Mouse (Mus musculus) urinary bladder, postnatal 10 days (tissue): Measurements from ENCODE around the gene Ager.
A peak's percentile ranks its signal among the peaks of the same experiment; 100 is the strongest.

Source experiments
- DNase-seq: peaks from one replicate; pipeline ENCODE4 v3.0.0; 2022; ENCODE audit warnings: low spot score

The Ager gene

DNA sequence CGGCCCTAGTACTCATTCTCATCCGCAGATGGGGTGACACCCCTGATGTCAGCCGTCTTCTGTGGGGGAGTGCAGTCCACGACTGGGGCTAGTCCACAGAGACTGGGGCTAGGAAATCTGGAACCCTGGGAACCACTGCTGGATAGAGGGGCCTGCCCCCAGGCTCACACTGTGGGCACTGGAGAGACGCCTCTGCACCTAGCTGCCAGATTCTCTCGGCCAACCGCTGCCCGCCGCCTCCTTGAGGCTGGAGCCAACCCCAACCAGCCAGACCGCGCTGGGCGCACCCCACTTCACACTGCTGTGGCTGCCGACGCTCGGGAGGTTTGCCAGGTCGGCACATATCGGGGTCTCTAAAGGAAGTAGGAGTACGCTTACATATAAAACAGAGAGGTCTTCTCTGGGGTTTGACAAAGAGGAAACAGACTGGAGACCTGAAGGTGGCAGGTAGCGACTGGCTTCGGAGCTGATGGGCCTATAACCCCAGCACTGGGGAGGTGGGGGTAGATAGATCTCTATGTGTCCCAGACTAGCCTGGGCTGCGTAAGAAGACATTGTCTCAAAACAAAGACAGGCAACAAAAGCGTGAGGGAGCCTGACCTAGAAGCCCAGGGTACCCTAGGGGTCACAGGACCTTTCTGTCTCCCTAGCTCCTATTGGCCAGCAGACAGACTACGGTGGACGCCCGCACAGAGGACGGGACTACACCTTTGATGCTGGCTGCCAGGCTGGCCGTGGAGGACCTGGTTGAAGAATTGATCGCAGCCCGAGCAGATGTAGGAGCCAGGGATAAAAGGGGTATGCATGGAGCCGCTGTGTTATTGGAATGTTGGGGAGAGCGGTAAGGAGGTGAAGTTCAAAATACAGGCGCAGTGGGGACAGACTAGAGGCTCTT, 11.5 kb upstream of the Ager start:
- DNase-seq, result no peak

DNA sequence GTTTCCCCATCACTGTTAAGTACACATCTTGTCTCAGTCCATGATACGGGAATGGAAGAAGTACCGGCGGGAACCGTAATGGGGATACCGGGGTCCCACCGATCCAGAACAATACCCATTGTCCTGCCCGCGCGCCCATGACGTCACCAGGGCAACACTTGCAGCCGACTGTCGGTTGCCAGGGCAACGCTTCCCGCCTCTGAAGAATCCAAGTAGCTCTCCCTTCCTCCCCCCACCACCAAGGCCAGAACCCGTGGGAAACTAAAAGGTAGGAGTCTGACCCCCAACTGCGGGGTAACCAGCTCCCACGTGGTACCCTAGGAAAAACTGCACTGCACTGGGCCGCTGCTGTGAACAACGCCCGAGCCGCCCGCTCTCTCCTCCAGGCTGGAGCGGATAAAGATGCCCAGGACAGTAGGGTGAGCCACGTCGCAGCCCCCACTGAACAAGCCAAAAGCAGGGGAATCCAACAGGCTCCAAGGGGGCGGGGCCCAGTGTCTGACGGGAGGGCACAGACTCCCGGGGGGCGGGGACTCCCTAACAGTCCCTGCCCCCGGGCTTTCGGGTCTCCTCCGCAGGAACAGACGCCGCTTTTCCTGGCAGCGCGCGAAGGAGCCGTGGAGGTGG, 10.8 kb upstream of the Ager start:
- DNase-seq, result peak; percentile 57

DNA sequence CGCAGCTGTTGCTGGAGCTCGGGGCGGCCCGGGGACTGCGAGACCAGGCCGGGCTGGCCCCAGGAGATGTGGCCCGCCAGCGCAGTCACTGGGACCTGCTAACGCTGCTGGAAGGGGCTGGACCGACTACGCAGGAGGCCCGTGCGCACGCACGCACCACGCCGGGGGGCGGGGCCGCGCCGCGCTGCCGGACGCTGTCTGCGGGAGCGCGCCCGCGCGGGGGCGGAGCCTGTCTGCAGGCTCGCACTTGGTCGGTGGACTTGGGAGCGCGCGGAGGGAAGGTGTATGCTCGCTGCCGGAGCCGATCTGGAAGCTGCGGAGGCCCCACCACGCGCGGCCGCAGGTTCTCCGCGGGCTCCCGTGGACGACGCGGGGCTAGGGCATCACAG, 10.2 kb upstream of the Ager start:
- DNase-seq, result peak; percentile 76

DNA sequence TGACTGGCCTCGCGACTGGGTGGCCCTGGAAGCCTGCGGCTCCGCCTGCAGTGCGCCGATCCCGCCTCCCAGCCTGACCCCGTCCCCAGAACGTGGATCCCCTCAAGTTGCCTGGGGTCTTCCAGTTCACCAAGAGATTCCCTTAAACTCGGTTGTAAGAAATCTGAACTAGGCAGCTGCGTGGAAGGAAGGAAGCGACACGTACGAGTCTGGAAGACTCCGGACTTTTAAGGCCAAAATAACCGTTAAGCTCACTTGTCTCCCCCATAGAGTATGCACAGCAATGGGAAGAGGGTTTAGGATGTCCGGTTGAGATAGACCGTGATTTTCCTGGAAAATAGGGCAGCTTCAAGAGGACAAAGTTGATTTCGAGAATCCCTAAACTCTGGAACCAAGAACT, 9.8 kb upstream of the Ager start:
- no peak for DNase-seq

DNA sequence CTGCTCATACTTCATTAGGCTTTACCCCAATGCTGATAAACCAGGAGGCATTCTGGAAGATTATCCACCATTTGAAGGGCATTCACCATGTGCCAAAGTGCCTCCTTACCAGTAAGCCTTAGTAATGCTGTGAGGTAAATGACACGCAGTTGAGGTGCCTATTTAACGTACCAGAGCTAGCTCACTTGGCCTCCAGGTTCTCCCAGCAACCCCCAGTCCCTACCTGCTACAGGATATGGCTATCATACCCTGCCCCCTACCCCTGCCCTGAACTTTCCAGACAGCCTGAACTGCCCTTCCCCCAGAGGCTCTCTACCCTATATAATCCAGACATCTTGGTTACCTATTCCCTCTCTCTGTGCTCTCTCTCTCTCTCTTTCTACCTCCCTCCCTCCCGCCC, 8.9 kb upstream of the Ager start:
- DNase-seq, result no peak

DNA sequence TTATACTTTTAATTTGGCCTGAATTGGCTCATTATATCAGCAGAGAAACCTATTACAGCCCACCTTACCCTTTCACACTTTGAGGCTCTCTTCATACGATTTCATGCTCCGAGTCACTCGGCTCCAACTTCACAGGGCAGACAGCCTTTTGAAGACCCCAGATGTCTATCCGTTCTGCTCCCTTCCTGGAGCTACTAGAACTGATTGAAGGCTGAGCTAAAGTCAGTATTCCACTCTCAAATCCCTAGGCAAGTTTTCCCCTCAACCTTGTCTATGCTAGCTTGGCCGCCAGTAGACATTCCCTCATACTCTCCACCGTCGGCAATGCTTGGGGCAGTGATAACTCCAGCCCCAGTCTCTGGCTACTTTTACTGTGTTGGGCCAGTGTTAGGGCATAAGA, 8.5 kb upstream of the Ager start:
- DNase-seq, result no peak

DNA sequence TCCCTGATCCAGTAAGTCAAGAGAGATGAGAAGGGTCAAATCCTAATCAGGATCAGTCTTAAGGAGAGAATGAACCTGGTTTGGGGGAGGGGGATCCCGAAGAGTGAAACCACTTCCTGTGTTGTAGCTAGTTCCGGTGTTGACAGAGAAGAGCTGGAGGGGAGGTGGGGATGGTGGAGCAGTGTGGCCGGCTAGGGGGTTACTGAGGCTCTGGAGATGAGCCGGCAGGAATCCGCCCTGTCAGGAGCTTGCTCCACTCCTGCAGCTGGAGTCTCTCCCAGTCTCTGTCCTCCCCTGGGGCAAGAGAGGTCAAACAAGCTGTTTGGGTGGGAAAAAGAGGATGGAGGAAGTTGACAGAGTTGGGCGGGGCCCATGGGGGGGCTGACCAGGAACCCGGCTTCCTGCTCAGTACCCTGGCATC, 8.0 kb upstream of the Ager start, which contains the start of gene Gpsm3:
Gene Gpsm3 (plus strand): TSS at position 126 of the 421 bp plus-strand sequence.
- no peak for DNase-seq

DNA sequence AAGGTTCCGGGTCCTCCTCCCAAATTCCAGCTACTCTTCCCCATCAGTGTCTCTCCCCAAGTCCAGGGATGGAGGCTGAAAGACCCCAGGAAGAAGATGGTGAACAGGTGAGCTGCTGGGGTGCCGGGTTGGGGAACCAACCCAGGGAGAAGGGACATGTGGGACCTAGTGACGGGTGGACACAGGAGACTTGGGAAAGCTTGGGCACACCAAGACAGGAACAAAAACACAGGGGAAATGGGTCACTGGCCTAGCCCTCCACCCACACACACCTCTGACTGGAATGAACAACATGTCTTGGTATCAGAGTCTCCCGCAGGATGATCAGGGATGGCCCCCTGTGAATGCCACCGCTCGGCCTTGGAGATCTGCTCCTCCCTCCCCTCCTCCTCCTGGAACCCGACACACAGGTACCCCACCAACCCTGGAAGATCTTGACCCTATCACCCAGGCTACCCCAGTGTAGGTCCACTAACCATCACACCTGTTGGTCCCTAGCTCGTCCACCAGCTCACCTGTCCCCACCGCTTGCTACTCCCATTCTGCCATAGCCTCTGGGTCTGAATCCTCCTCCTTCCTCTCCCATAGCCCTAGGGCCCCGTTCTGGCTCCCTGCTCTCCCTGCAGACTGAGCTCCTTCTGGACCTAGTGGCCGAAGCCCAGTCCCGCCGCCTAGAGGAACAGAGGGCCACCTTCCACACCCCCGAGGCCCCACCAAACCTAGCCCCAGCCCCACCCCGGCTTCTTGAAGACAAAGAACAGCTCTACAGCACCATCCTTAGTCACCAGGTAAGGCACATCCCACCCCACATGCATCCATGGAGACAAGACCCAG, 7.3 kb upstream of the Ager start:
- DNase-seq, result no peak

DNA sequence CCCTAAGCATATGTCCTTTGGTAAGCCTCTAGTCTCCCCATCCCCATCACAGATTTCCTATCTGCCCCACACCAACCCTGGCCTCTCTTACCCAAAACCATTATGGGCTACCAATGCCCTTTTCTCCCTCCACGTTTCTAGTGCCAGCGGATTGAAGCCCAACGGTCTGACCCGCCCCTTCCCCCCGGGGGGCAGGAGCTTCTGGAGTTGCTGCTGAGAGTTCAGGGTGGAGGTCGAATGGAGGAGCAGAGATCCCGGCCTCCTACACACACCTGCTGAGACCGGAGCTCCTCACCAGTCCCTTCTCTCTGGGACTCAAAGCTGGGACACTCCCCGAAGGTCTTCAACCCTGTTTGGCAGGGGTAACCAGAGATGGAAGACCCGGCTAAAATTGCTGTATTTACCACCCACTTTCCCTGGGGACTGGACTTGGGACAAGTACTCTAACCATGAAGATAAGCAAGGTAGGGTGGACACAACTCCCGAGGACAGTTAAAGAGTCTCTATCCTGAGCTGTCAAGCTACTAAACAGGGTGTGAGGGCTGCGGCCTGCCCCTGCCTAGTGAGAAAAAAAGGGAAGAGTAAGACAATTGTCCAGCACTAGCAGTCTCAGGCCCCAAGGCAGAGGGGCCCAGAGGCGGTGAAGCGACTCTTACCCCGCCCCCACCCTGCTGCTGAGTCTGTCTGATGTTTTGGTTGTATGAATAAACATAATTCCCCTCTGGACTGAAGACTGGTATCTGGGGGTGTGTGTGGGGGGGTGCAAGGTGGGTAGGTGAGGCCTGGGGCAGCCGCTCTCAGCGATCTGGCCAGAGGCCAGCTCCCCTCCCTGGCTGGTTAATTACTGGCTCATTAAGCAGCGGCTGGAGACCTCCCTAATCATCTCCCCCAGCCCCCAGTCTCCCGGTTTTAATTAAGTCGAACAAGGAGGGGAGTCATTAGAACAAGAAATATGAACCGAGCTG, 6.4 kb upstream of the Ager start, which contains the start of gene Pbx2:
Gene Pbx2 (plus strand): TSS at position 238 of the 965 bp plus-strand sequence.
- no peak for DNase-seq

DNA sequence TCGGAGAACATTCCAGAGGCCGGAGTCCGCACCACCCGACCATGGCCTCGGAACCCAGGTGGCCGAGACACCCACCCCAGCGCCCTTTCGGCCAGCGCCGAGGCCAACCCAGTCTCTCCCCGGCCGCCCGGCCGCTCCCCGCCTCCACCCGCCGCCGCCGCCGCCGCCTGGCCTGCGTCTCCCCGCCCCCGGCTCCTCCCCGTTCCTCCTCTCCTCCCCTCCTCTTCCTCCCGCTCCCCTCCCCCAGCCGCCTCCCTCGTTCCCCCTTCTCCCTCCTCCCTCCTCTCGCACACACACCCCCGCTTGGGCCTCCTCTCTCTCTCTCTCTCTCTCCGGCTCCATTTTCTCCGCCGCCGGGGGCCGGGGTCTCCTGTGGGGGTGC, 5.7 kb upstream of the Ager start:
- DNase-seq, result peak; percentile 84

DNA sequence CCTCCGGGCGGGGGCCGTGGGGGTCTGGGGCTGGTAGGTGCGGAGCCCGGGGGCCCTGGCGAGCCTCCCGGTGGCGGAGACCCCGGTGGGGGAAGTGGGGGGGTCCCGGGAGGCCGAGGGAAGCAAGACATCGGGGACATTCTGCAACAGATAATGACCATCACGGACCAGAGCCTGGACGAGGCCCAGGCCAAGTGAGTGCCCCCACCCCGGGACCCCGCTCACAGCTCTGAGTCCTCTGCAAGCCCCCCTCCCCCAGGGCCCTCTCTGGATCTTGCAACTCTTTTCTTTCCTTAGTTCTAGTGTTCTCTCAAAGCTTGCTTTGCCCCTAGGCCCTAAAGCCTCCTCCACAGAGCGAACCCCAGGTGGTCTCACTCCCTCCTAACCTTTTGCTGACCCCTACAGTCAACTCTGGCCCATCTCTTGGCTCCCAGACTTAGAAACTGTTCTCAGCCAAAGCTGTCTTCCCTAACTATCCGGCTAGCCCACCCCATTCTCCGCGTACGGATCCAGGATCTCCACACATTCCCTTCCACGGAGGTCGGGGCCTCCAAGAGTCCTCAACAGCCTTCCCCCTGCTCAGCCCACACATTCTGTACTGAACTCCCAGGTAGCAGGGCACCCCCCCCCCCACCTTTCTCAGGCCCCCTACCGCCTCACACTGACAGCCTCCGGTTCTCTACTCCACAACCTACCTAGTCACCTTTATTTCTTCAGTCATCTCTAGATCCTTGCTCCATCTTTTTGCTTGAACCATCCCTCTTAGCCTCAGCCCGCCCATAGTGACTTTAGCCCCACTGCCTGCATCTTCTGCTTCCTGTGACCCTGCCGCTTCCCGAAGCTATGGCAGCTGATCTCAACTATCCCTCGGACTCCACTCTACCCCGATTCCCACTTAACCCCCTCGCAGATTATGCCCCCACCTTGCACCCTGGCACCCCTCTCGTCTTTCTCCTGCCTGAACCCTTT, 4.8 kb upstream of the Ager start:
- no peak for DNase-seq

DNA sequence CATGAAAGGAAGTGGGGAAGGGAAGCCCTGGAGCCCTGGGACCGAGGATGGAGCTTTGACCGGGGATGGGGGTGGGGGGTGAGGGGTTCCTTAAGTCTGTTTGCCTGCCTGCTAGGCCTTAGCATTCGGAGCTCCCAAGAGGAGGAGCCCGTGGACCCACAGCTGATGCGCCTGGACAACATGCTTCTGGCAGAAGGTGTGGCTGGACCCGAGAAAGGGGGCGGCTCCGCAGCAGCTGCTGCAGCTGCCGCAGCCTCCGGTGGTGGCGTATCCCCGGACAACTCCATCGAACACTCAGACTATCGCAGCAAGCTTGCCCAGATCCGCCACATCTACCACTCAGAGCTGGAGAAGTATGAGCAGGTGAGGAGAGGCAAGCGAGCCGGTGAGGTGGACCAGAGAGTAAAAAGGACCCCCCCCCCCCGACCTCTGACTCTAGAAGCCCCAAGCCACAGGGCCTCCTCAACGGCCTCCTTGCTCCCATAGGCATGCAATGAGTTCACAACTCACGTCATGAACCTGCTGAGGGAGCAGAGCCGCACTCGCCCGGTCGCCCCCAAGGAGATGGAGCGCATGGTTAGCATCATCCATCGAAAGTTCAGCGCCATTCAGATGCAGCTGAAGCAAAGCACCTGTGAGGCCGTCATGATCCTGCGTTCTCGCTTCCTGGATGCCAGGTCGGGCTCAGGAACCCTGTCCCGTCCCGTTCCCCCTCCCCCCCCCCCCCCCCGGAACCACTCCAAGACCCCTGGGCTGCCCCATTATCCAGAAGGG, 3.7 kb upstream of the Ager start:
- DNase-seq, result no peak

DNA sequence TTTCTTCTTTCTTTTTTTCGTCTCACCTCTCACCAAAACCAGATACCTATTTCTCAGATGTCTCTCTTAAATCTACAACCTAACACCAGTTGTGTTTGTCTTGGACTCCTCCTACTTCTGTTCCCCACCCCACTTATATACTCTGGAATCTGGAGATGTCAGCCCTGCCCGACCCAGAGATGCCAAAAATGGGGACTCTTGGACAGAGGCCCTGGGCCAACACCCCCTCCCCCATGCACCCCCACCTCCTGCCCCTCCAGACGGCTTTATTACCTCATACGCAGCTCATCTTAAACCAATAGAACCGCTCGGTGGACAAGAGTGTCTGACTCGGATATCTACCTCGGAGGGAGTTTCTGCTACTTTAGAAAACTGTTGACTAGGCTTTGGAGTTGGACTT, 1.6 kb upstream of the Ager start:
- no peak for DNase-seq

DNA sequence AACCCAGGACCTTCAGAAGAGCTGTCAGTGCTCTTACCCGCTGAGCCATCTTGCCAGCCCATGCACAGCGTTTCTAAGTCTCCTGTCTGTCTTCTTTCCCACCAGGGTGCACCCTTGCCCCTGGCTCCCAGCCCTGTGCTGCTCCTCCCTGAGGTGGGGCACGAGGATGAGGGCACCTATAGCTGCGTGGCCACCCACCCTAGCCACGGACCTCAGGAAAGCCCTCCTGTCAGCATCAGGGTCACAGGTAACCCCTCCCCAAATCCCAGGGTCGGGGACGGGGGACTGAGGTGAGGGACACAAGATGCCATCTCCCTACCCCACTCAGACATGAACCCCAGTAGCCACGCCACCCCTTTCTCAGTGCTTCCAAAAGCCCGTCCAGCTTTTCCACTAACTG, 2.2 kb downstream of the Ager start:
- DNase-seq, result no peak

DNA sequence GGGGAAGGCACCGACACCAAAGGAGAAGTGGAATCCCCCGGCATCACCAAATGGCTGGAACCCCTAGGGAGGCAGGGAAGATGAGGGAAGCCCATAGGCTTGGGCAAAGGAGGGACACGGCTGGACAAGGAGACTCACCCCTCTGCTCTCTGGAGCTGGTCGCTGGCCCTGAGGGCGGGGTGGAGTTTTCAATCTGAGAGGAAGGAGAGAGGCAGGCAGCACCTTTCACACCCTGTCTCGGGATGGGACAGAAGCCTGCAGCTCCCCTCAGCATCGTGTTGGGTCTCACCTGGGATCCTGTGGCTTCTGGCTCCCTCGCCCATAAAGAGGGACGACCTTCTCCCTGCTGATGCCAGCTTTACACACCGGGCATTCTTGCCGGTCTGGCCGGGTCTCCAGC, 4.1 kb downstream of the Ager start:
- no peak for DNase-seq

DNA sequence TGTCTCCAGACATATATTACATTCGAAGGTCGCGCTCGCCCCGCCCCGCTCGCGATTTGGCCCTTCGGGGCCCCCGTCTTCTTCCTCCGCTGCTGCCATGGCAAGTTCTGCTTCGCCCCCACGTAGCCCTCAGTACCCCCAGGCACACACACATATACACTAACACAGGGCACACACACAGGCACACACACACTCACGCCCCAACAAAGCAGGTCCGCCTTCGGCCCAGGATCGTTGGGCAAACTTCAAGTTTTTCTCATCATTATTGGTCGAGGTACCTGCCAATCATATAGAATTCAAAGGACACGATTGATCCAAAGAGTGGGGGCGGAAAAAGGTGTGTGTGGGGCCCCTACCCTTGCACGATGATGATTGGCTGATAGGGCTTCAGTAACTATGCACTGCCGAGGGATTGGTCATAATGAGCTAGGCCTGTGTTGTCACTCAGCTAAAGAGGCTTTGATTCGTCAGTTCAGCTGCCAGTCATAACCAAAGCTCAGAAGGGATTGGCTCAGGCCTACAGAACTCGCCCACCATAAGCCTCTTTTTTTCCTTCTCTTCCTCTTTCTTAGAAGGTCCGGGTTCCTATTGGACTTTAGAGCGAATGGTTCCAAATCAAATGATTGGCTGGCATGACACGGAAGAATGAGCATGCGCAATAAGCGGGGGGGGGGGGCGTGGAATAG, 5.9 kb downstream of the Ager start, which contains the start of gene Rnf5:
Gene Rnf5 (minus strand): TSS at position 316 of the 686 bp plus-strand sequence.
- peak; percentile 93 for DNase-seq

DNA sequence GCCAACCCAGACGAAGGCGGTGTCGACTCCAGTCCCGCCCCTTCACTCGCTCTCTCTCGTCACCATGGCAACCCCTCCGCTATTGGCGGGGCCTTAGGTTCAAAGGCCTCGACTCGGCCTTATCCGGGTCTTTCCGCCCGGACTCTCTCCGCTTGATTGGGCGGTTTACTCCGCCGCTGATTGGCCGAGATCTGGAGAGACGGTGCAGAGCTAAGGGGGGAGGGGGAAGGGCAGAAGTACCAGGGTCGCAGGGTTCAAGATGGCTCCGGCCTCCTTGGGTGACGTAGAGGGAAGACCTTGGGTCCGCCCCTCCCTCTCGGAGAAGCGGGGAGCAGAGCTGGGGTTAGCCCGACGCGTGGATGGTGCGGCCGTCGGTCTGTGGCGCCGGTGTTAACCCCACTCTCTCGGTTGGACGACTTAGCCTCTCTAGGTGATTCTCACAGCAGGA, 6.4 kb downstream of the Ager start, which contains the start of gene Agpat1:
Gene Agpat1 (plus strand): TSS at position 202 of the 448 bp plus-strand sequence.
- peak; percentile 97 for DNase-seq

DNA sequence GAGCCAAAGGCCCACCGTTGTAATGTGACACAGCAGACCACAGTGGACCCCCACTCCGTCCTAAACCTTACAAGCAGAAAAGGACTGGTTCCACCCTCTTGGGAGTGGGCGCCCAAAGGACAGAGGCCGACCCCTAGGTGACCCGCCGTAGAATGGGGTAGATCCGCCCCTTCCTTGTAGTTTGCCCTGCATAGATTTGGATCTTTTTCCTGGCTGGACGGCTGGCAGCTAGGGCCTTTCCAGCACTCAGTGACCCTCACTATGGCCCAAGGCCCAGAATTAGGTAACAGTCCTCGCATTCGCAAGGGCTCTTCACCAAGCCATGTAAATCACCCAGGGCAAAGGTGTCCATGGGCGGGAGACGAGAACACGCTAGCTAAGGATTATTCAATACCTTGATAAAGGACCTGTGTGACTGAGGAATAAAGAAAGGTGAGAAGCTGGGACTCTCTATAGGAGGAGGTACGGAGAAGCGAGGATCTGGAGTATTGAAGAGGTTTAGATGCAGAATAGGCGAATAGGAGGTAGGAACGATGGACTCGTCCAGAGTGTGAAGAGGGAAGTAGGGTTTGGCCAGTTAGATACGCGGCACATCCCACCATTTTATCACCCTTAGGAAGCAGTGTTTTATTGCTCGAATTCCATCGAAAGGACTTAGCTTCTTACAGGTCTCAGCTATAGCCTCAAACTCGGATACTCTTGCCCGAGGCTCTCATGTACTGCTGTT, 7.0 kb downstream of the Ager start:
- no peak for DNase-seq
